Mouse (Mus musculus) ZHBTc4 (cell line): ENCODE measurements around the gene Serpina3g.

Source experiments
- DNase-seq: peaks from one replicate; pipeline ENCODE4 v3.0.0-alpha.2; 2011; ENCODE audit warnings: low read depth, low spot score

Serpina3g gene

DNA sequence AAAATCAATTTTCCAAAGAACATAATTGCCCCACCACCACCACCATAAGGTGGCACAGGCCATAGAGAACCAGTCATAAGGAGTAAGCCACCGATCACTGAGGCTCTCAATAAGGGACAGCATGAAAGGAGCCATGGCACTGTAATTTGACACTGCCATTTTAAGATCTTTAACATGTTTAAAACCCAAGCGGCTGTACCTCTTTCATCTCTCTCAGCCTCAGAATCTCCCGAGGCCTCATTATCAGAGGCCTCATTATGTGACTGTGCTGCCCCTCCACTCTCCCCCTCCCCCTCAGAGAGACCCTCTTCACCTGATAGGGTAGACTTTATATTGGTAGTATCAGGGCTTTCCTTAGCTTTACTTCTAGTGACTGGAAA lies 43.0 kb downstream of the Serpina3g start:
- no peak for DNase-seq

DNA sequence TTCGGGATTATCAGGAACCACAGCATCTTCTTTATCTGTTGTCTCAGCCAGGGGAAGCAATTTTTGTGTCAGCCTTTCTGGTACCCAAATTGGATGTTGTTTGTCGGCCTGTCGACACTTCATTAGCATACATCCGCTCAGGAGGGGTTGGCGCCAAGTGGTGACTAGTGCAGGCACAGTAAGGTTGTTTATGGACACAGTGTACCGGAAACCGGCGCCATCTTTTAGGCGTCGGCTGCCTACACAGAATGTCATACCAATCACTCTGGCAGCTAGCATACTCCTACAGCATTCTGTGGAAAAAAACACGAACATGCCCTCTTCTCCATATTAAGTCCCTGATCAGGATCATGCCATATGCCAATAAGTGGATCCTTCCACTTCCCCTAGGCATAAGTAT lies 47.3 kb downstream of the Serpina3g start:
- no peak for DNase-seq

DNA sequence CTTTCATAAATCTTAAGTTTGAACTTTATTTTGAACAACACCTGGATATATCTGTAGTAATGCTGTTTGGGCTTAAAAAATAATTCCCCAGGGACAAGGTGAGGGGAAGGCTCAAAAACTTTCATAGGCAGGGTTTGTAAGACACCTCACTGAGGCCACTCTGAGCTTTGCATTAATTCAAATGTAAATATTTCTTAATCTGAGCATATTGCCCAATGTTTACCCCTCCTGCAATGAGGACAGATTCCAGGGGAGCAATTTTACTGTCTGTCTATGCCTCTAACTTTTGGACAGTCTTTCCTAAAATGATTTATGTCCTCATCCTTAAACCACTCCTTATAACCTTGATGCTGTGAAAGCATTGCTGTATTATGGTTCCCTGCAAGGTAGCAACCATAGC lies 52.3 kb downstream of the Serpina3g start:
- DNase-seq: no peak

DNA sequence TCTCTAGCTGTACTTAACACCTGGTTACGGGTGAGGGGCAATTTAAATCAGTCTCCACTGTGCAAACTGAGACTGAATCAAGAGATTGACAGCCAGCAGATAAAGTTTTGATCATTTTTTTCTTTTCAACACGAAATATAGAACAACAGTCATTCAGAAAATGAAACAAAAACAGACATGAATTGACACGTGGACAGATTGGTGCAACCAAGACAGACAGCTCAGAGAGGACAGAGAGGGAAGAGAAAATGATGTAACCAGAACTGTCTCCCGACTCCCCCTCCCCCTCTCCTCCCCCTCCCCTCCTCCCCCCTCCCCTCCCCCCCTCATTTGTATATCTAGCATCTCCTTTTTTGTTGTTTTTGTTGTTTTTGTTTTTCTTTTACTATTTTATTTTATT lies 53.8 kb downstream of the Serpina3g start:
- DNase-seq: no peak
